Mouse (Mus musculus) olfactory bulb, adult 2 months (tissue): ENCODE measurements around the gene Il2ra.

Experiments used
- CTCF ChIP-seq: fragments of 200-500 bp; IDR thresholded peaks from 2 replicates; pipeline ENCODE4 v1.5.1; 2012; ENCODE audit warnings: low read depth, mild to moderate bottlenecking, low read length, moderate library complexity; ENCODE audit not compliant: insufficient read depth
- POLR2A ChIP-seq: fragments of 200-500 bp; IDR thresholded peaks from 2 replicates; pipeline ENCODE4 v1.6.1; 2012; ENCODE audit warnings: mild to moderate bottlenecking, low read depth, low read length, moderate library complexity; ENCODE audit not compliant: insufficient read depth

GRCm38 (mm10) chr2:11654990-11655931 is 12.7 kb downstream of the Il2ra start:
- TF ChIP-seq CTCF: no peak
- no peak for TF ChIP-seq POLR2A
